Mouse (Mus musculus) stomach, postnatal 0 days (tissue): ENCODE measurements around the gene Atp2a3.

ENCODE experiments used
- CTCF ChIP-seq: IDR thresholded peaks from 2 replicates; pipeline ENCODE4 v1.5.1; 2016; ENCODE audit warnings: antibody characterized with exemption, low read depth, mild to moderate bottlenecking, moderate library complexity
- EP300 ChIP-seq: optimal IDR thresholded peaks from 2 replicates; pipeline ENCODE3; 2016; ENCODE audit warnings: antibody characterized with exemption

- TF ChIP-seq CTCF (no peak), EP300 (no peak)
These were observed 66.0 kb downstream of the Atp2a3 start for GRCm38 (mm10) chr11:73026961-73027360.
